Mouse (Mus musculus): ENCODE measurements at regions not wholly inside any gene's neighbourhood (a gene's known extent, or its start where the extent isn't known, plus 50 kb on each side); places are given as distances from the start of the nearest gene placed in this dataset.

GRCm38 (mm10) chr8:44785161-44785560, 150.1 kb upstream of the Fat1 start:
- Histone ChIP-seq H3K27me3 (ENCODE audit: control insufficient read depth, insufficient read depth, low read length) (no peaks in the 10 kb centered on the region), H3K4me3 (ENCODE audit: low read depth, low read length) (no peak overlapping the region), H3K9me3 (ENCODE audit: control insufficient read depth, low read length) (no peaks in the 10 kb centered on the region), H3K4me1 (ENCODE audit: control insufficient read depth, insufficient read depth, low read length) (no peaks in the 10 kb centered on the region), H3K4me2 (no peak overlapping the region), H3K9ac (ENCODE audit: low read length) (no peak overlapping the region), H3K36me3 (ENCODE audit: control insufficient read depth, insufficient read depth, low read length) (no peaks in the 10 kb centered on the region), H3K27ac (ENCODE audit: low read depth, low read length) (no peak overlapping the region)
- WGBS = 50% methylated on average over 8 of the region's 8 CpGs
- no peak for ATAC-seq (ENCODE audit: low FRiP score)
- no peak for DNase-seq (ENCODE audit: low spot score, missing footprints)

DNA sequence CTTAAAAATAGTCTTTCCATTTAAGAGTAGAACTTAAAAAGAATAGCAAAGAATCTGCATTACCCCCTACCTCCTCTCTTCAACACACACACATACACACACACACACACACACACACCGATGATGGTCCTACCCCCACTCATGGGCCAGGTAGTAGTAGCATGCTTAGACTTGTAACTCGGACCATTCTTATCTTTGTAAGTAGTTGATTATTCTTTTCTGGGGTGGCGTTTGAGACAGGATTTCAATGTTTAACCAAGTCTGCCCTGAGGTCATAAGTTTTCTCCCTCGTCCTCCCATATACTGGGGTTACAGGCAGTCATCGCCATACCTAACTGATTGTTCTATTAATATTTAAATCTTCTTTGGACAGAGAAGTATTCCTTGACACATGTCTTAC, 148.5 kb upstream of the Fat1 start:
- no peak for ATAC-seq (ENCODE audit: low FRiP score)
- Histone ChIP-seq H3K9me3 (ENCODE audit: control insufficient read depth, low read length) (no peaks in the 10 kb centered on the region), H3K36me3 (ENCODE audit: control insufficient read depth, insufficient read depth, low read length) (no peaks in the 10 kb centered on the region), H3K9ac (ENCODE audit: low read length) (no peak overlapping the region), H3K4me2 (no peak overlapping the region), H3K4me3 (ENCODE audit: low read depth, low read length) (no peak overlapping the region), H3K27me3 (ENCODE audit: control insufficient read depth, insufficient read depth, low read length) (no peaks in the 10 kb centered on the region), H3K4me1 (ENCODE audit: control insufficient read depth, insufficient read depth, low read length) (no peaks in the 10 kb centered on the region), H3K27ac (ENCODE audit: low read depth, low read length) (no peak overlapping the region)
- WGBS = 89% methylated on average over 5 of the region's 5 CpGs
- no peak for DNase-seq (ENCODE audit: low spot score, missing footprints)

GRCm38 (mm10) chr8:44788290-44788689, 147.0 kb upstream of the Fat1 start:
- no peaks in the 10 kb centered on the region for H3K27me3 ChIP-seq (ENCODE audit: control insufficient read depth, insufficient read depth, low read length)
- no peak for DNase-seq (ENCODE audit: low spot score, missing footprints)
- H3K4me3 ChIP-seq (ENCODE audit: low read depth, low read length) = no peak overlapping the region
- no peak overlapping the region for H3K9ac ChIP-seq (ENCODE audit: low read length)
- no peak overlapping the region for H3K27ac ChIP-seq (ENCODE audit: low read depth, low read length)
- H3K36me3 ChIP-seq (ENCODE audit: control insufficient read depth, insufficient read depth, low read length) = no peaks in the 10 kb centered on the region
- WGBS = 78% methylated on average over 3 of the region's 3 CpGs
- no peak overlapping the region for H3K4me2 ChIP-seq
- H3K9me3 ChIP-seq (ENCODE audit: control insufficient read depth, low read length) = no peaks in the 10 kb centered on the region
- no peak for ATAC-seq (ENCODE audit: low FRiP score)
- no peaks in the 10 kb centered on the region for H3K4me1 ChIP-seq (ENCODE audit: control insufficient read depth, insufficient read depth, low read length)

DNA sequence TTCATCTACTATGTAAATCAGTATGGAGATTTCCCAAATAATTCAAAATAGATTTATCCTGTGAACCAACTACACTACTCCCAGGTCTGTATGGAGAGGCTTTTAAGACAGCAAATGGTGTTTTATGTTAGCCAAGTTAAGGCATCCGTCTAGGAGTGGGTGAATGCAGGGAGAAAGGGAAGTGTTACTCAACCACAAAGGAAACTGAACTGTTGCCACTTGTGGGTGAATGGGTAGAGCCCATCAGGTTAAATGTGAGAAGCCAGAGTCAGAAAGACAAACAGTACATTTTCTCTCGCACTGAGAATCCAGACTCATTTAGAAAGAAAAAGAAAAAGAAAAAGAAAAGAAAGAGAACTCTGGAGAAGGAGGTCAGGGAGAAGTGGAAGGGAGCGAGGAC, 135.7 kb upstream of the Fat1 start:
- H3K4me3 ChIP-seq (ENCODE audit: low read depth, low read length) = no peak overlapping the region
- no peaks in the 10 kb centered on the region for H3K9me3 ChIP-seq (ENCODE audit: control insufficient read depth, low read length)
- no peak overlapping the region for H3K9ac ChIP-seq (ENCODE audit: low read length)
- H3K4me2 ChIP-seq = no peak overlapping the region
- no peaks in the 10 kb centered on the region for H3K4me1 ChIP-seq (ENCODE audit: control insufficient read depth, insufficient read depth, low read length)
- WGBS = 74% methylated on average over 3 of the region's 3 CpGs
- ATAC-seq (ENCODE audit: low FRiP score) = no peak
- no peaks in the 10 kb centered on the region for H3K27me3 ChIP-seq (ENCODE audit: control insufficient read depth, insufficient read depth, low read length)
- H3K27ac ChIP-seq (ENCODE audit: low read depth, low read length) = no peak overlapping the region
- no peak for DNase-seq (ENCODE audit: low spot score, missing footprints)
- H3K36me3 ChIP-seq (ENCODE audit: control insufficient read depth, insufficient read depth, low read length) = no peaks in the 10 kb centered on the region

GRCm38 (mm10) chr8:44800827-44801273, 134.4 kb upstream of the Fat1 start:
- no peaks in the 10 kb centered on the region for H3K27me3 ChIP-seq (ENCODE audit: control insufficient read depth, insufficient read depth, low read length)
- no peaks in the 10 kb centered on the region for H3K4me1 ChIP-seq (ENCODE audit: control insufficient read depth, insufficient read depth, low read length)
- no peaks in the 10 kb centered on the region for H3K36me3 ChIP-seq (ENCODE audit: control insufficient read depth, insufficient read depth, low read length)
- H3K9ac ChIP-seq (ENCODE audit: low read length) = no peak overlapping the region
- H3K9me3 ChIP-seq (ENCODE audit: control insufficient read depth, low read length) = no peaks in the 10 kb centered on the region
- WGBS = 71% methylated on average over 6 of the region's 6 CpGs
- DNase-seq (ENCODE audit: low spot score, missing footprints) (no peak), ATAC-seq (ENCODE audit: low FRiP score) (no peak)
- no peak overlapping the region for H3K27ac ChIP-seq (ENCODE audit: low read depth, low read length)
- H3K4me2 ChIP-seq = no peak overlapping the region
- H3K4me3 ChIP-seq (ENCODE audit: low read depth, low read length) = no peak overlapping the region

DNA sequence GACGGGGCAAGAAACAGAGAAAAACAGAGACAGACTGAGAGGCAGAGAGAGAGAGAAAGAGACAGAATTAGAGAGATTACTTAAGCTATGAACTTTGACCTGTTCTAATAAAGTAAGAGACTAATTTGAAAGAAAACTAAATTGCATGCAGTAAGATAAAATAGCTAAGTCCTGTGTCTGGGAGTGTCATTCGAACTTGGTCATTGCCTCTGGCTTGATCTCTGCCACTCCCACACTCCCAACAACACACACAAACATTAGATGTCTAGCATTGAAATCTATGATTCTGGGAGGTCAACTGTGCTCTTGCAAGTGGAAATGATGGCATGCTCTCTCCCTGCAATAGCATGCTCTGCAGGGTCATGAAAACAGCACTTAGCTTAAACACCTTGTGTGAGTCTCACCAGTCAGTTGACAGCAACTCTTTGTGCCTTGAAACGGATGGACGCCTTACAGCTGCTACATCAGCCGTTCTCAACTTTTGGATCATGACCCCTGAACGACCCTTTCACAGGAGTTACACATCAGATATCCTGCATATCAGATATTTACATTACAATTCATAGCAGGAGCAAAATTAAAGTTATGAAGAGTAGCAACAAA, 133.5 kb upstream of the Fat1 start:
- no peaks in the 10 kb centered on the region for H3K4me1 ChIP-seq (ENCODE audit: control insufficient read depth, insufficient read depth, low read length)
- H3K36me3 ChIP-seq (ENCODE audit: control insufficient read depth, insufficient read depth, low read length) = no peaks in the 10 kb centered on the region
- no peaks in the 10 kb centered on the region for H3K27me3 ChIP-seq (ENCODE audit: control insufficient read depth, insufficient read depth, low read length)
- H3K27ac ChIP-seq (ENCODE audit: low read depth, low read length) = no peak overlapping the region
- no peak for ATAC-seq (ENCODE audit: low FRiP score)
- WGBS = 39% methylated on average over 6 of the region's 6 CpGs
- H3K9ac ChIP-seq (ENCODE audit: low read length) = no peak overlapping the region
- H3K9me3 ChIP-seq (ENCODE audit: control insufficient read depth, low read length) = no peaks in the 10 kb centered on the region
- no peak overlapping the region for H3K4me2 ChIP-seq
- DNase-seq (ENCODE audit: low spot score, missing footprints) = no peak
- no peak overlapping the region for H3K4me3 ChIP-seq (ENCODE audit: low read depth, low read length)

DNA sequence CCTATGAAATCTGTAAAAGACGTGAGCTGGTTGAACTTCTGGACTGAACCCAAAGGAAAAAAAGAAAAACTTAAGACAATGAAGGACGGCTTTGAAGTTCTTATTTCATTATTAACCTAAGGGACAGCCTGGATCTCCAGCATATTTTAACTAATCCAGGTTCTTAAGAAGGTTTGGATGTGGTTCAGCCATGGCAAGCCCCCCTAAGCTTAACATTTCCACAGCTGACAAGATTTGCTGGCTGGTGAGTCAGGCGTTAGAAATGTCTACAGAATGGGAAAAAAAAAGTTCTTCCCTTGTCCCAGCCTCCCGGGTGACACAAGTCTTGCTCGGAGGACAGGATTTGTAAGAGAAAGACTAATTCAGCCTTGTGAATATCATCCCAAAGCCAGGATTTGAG, 132.9 kb upstream of the Fat1 start:
- H3K27ac ChIP-seq (ENCODE audit: low read depth, low read length) = no peak overlapping the region
- ATAC-seq (ENCODE audit: low FRiP score) = no peak
- H3K36me3 ChIP-seq (ENCODE audit: control insufficient read depth, insufficient read depth, low read length) = no peaks in the 10 kb centered on the region
- H3K27me3 ChIP-seq (ENCODE audit: control insufficient read depth, insufficient read depth, low read length) = no peaks in the 10 kb centered on the region
- H3K9ac ChIP-seq (ENCODE audit: low read length) = no peak overlapping the region
- no peak overlapping the region for H3K4me3 ChIP-seq (ENCODE audit: low read depth, low read length)
- WGBS = 25% methylated on average over 5 of the region's 5 CpGs
- no peak overlapping the region for H3K4me2 ChIP-seq
- DNase-seq (ENCODE audit: low spot score, missing footprints) = no peak
- H3K9me3 ChIP-seq (ENCODE audit: control insufficient read depth, low read length) = no peaks in the 10 kb centered on the region
- H3K4me1 ChIP-seq (ENCODE audit: control insufficient read depth, insufficient read depth, low read length) = no peaks in the 10 kb centered on the region

DNA sequence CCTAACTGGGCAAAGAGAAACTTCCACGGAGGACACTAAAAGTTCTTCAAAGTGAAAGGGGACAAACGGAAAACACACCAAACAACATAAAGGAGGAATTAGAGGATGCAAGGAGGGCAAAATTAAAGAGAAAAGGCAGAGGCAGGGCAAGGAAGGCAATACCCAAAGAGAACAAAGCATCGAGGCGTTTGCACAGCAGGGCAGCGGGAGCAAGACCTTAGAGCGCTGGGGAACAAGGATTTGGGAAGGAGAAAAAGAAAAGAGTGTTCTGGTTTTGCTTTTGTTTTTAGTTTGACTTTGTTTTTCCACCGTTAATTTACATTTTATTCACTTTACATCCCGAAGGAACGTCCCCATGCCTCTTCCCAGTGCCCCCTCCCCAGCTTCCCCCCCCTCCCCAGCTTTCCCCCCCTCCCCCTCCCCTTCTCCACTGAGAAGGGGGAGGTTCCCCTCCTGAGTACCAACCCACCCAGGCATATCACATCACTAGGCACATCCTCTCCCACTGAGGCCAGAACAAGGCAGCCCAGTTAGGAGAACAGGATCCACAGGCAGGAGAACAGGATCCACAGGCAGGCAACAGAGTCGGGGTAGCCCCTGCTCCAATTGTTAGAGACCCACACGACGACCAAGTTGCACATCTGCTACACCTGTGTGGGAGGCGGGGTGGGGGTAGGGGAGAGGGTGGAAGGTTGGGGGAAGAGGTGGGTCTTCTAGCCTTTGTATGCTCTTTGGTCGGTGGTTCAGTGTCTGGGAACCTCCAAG, 130.7 kb upstream of the Fat1 start:
- Histone ChIP-seq H3K27ac (ENCODE audit: low read depth, low read length) (no peak overlapping the region), H3K4me3 (ENCODE audit: low read depth, low read length) (no peak overlapping the region), H3K4me2 (no peak overlapping the region), H3K36me3 (ENCODE audit: control insufficient read depth, insufficient read depth, low read length) (no peaks in the 10 kb centered on the region), H3K4me1 (ENCODE audit: control insufficient read depth, insufficient read depth, low read length) (no peaks in the 10 kb centered on the region), H3K9ac (ENCODE audit: low read length) (no peak overlapping the region), H3K9me3 (ENCODE audit: control insufficient read depth, low read length) (no peaks in the 10 kb centered on the region), H3K27me3 (ENCODE audit: control insufficient read depth, insufficient read depth, low read length) (no peaks in the 10 kb centered on the region)
- ATAC-seq (ENCODE audit: low FRiP score) (0 out of 2 replicates have a peak, but pooled peaks have one; percentile 16), DNase-seq (ENCODE audit: low spot score, missing footprints) (peak; percentile 76)
- WGBS = 19% methylated on average over 14 of the region's 14 CpGs

DNA sequence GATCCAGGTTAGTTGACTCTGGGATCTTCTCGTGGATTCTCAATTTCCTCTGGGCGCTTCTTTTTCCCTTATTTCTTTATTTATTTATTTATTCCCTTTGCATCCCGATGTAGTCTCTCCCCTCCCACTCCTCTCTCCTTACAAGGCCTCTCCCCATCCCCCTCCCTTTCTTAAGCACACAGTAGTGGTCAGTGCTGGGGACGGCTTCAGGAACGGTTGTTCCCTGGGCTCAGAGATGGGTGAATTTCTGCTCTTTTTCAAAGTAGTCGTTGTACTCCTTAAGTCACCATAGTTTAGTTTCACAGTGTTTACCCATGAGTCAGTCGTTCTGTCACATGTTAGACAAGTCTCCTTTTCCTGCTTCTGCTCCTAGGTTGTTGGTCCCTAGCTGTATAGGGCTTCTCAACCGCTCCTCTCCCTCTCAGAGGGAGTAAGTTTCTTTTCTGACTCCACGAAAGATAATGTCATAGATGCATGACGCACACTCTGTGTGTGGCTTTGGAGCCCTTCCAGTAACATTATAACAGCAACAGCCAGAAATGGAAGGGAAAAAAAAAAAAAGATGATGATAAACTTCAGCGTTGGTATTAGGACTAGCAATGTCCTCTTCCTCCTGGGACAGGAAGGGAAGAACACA, 129.9 kb upstream of the Fat1 start:
- 71% methylated on average over 11 of the region's 11 CpGs for WGBS
- DNase-seq (ENCODE audit: low spot score, missing footprints) (peak; percentile 69), ATAC-seq (ENCODE audit: low FRiP score) (no peak)
- no peaks in the 10 kb centered on the region for H3K27me3 ChIP-seq (ENCODE audit: control insufficient read depth, insufficient read depth, low read length)
- no peak overlapping the region for H3K4me2 ChIP-seq
- no peaks in the 10 kb centered on the region for H3K9me3 ChIP-seq (ENCODE audit: control insufficient read depth, low read length)
- no peaks in the 10 kb centered on the region for H3K36me3 ChIP-seq (ENCODE audit: control insufficient read depth, insufficient read depth, low read length)
- H3K27ac ChIP-seq (ENCODE audit: low read depth, low read length) = no peak overlapping the region
- H3K4me1 ChIP-seq (ENCODE audit: control insufficient read depth, insufficient read depth, low read length) = no peaks in the 10 kb centered on the region
- no peak overlapping the region for H3K4me3 ChIP-seq (ENCODE audit: low read depth, low read length)
- no peak overlapping the region for H3K9ac ChIP-seq (ENCODE audit: low read length)

Data from midbrain, embryonic 11.5 days (tissue).